ENCODE assay signal across 27 mouse cellular contexts in the genomic region with DNA sequence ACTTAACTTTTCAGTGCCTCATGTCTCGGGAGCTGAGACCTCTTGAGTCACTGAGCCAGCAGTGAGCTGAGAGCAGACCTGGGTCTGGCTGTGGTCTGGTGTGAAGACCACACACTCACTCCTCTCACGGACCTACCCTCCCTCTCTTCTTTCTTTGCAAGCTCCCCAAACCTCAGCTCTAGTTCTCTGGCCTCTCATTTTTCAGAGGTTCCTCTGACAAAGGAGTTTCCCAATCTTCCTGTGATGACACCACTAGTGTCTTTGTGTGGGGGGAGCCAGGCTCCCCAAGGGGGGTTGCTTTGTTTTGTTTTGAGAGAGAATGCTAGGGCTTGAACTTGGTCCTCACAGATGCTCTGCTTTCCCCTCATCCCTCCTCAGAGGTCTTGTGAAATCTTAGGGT. TPM values are rescaled to one million over a fixed set of nuclear protein-coding genes. Genes with fewer than 3 reads are reported as not detected.
DNase-seq lines count a peak whose midpoint lies in the region; ATAC-seq and TF ChIP-seq lines count a peak whose summit lies in the region.
"Had no signal": no experiment of that assay in that cellular context is flagged by ENCODE, and none has a peak within 500 bp of the region (broad histone marks: within the 10 kb centered on the region; RNA-seq: fewer than 3 reads in every experiment).

No protein-coding gene starts in this region.

- peaks cover 0 to 14% of the 10 kb centered on the region in 2 experiments; a peak in 2 of 4 replicates for H3K4me1 ChIP-seq in liver, embryonic 14.5 days (replicated peaks; ENCODE audit: control insufficient read depth in 2 of 2, insufficient read depth in 2 of 2, low read length in 1 of 2)
- peaks cover 29% of the 10 kb centered on the region for H3K4me1 ChIP-seq in liver, embryonic 12.5 days
- H3K4me1 ChIP-seq in liver, postnatal 0 days (ENCODE audit: insufficient read depth), result peaks cover 18% of the 10 kb centered on the region

- 0 out of 2 replicates have a peak overlapping the region, but pooled peaks have one; percentile 11 for H3K4me2 ChIP-seq in liver, embryonic 14.5 days (ENCODE audit: low read depth)
- H3K4me2 ChIP-seq in liver, embryonic 12.5 days, result no peak overlapping the region
- peak overlapping the region; percentile 38 for H3K4me2 ChIP-seq in liver, postnatal 0 days (ENCODE audit: low read depth, low read length)
- H3K4me2 ChIP-seq: embryonic facial prominence, embryonic 15.5 days; forebrain, embryonic 13.5 days; hindbrain, embryonic 12.5 days; midbrain, embryonic 13.5 days had no signal

- no peak for TF ChIP-seq EP300 in liver, embryonic 14.5 days (IDR thresholded peaks at IDR 0.05; ENCODE audit: low read depth)
- TF ChIP-seq EP300 in liver, postnatal 0 days (IDR thresholded peaks at IDR 0.05; ENCODE audit: low read depth), result no peak

- intact Hi-C loops in left cerebral cortex, postnatal 14 days (cut with DNase I), result no loop called here

- WGBS in liver, embryonic 14.5 days (ENCODE audit: insufficient replicate concordance), result 41% methylated on average over 2 of the region's 2 CpGs
- 26% methylated on average over 2 of the region's 2 CpGs for whole genome bisulfite sequencing in liver, embryonic 12.5 days (ENCODE audit: insufficient replicate concordance)
- 48% methylated on average over 2 of the region's 2 CpGs for WGBS in liver, postnatal 0 days (ENCODE audit: insufficient replicate concordance)

- no peak for DNase-seq in liver, embryonic 14.5 days (ENCODE audit: low read depth in 3 of 3, low spot score in 3 of 3)
- no peak for DNase-seq in liver, postnatal 0 days
- DNase-seq in left cerebral cortex, adult 9 months (ENCODE audit: low spot score in 2 of 2), result no peak
- no peak for DNase-seq in kidney, postnatal 14 days
- DNase-seq in left cerebral cortex, postnatal 14 days (ENCODE audit: low spot score in 2 of 2), result no peak
- DNase-seq: adrenal gland, postnatal 25 days; cerebellum, adult 2 months; cerebellum, postnatal 14 days; gastrocnemius, postnatal 10 days; heart, postnatal 36 days; kidney, adult 9 months; kidney, postnatal 10 days; layer of hippocampus, postnatal 36 days; lung, embryonic 14.5 days; lung, postnatal 14 days; right cerebral cortex, adult 18-20 months; thymus, postnatal 4 days had no signal

- no peak overlapping the region for H3K9ac ChIP-seq in liver, embryonic 14.5 days (replicated peaks)
- H3K9ac ChIP-seq in liver, embryonic 12.5 days, result no peak overlapping the region
- no peak overlapping the region for H3K9ac ChIP-seq in liver, postnatal 0 days (replicated peaks)
- H3K9ac ChIP-seq: embryonic facial prominence, embryonic 15.5 days; forebrain, embryonic 13.5 days; hindbrain, embryonic 12.5 days; lung, embryonic 14.5 days; midbrain, embryonic 13.5 days had no signal

- no peaks in the 10 kb centered on the region for H3K27me3 ChIP-seq in liver, embryonic 14.5 days (ENCODE audit: control insufficient read depth, insufficient read depth, low read length)
- H3K27me3 ChIP-seq in liver, embryonic 12.5 days (replicated peaks), result peaks cover 11% of the 10 kb centered on the region; the same call in 1 of the 2 replicates
- H3K27me3 ChIP-seq in liver, postnatal 0 days (ENCODE audit: insufficient read depth, low read length), result no peaks in the 10 kb centered on the region
- H3K27me3 ChIP-seq: embryonic facial prominence, embryonic 15.5 days; midbrain, embryonic 13.5 days had no signal

- H3K27ac ChIP-seq in liver, embryonic 14.5 days, result no peak overlapping the region
- no peak overlapping the region for H3K27ac ChIP-seq in liver, embryonic 12.5 days
- peak overlapping the region; percentile 62 for H3K27ac ChIP-seq in liver, postnatal 0 days (ENCODE audit: low read depth)
- H3K27ac ChIP-seq: forebrain, embryonic 13.5 days; hindbrain, embryonic 12.5 days; midbrain, embryonic 13.5 days had no signal

- ATAC-seq in liver, embryonic 14.5 days (ENCODE audit: insufficient read depth), result no peak
- ATAC-seq in liver, embryonic 12.5 days, result no peak
- peak; percentile 31; the same call in 1 of the 2 replicates for ATAC-seq in common myeloid progenitor, adult 5-6 weeks (replicated peaks; ENCODE audit: low read depth, poor library complexity, severe bottlenecking)
- no peak for ATAC-seq in liver, postnatal 0 days
- ATAC-seq in monocyte, adult 5-6 weeks (replicated peaks; ENCODE audit: insufficient number of reproducible peaks, low FRiP score, low TSS enrichment, poor library complexity, severe bottlenecking), result peak; percentile 54
- ATAC-seq: CD4-positive, CD25-positive, alpha-beta regulatory T cell, adult 4 months; forebrain, embryonic 13.5 days; intestine, embryonic 16.5 days; midbrain, embryonic 13.5 days had no signal

- no peaks in the 10 kb centered on the region for H3K36me3 ChIP-seq in liver, embryonic 14.5 days (replicated peaks; ENCODE audit: control insufficient read depth, insufficient read depth, low read depth)
- no peaks in the 10 kb centered on the region for H3K36me3 ChIP-seq in liver, embryonic 12.5 days
- no peaks in the 10 kb centered on the region for H3K36me3 ChIP-seq in liver, postnatal 0 days (replicated peaks; ENCODE audit: insufficient read depth, low read length)
- H3K36me3 ChIP-seq: embryonic facial prominence, embryonic 10.5 days; embryonic facial prominence, embryonic 15.5 days; hindbrain, embryonic 12.5 days; midbrain, embryonic 13.5 days had no signal

- no peaks in the 10 kb centered on the region for H3K9me3 ChIP-seq in liver, embryonic 14.5 days (ENCODE audit: control insufficient read depth, low read length)
- H3K9me3 ChIP-seq in liver, embryonic 12.5 days (replicated peaks), result no peaks in the 10 kb centered on the region
- no peaks in the 10 kb centered on the region for H3K9me3 ChIP-seq in liver, postnatal 0 days (ENCODE audit: low read length)
- H3K9me3 ChIP-seq: embryonic facial prominence, embryonic 10.5 days; embryonic facial prominence, embryonic 15.5 days; forebrain, embryonic 13.5 days; hindbrain, embryonic 12.5 days; midbrain, embryonic 13.5 days had no signal

- H3K4me3 ChIP-seq in liver, embryonic 14.5 days (ENCODE audit: insufficient read depth in 1 of 2, low read depth in 2 of 2, low read length in 2 of 2), result no peak overlapping the region
- H3K4me3 ChIP-seq in liver, embryonic 12.5 days, result no peak overlapping the region
- no peak overlapping the region for H3K4me3 ChIP-seq in liver, postnatal 0 days (ENCODE audit: low read depth, low read length)
- H3K4me3 ChIP-seq: embryonic facial prominence, embryonic 15.5 days; forebrain, embryonic 13.5 days; hindbrain, embryonic 12.5 days; midbrain, embryonic 13.5 days had no signal

- TF ChIP-seq CTCF in liver, embryonic 14.5 days (IDR thresholded peaks at IDR 0.05; ENCODE audit: low read depth), result no peak
- TF ChIP-seq CTCF in liver, postnatal 0 days (IDR thresholded peaks at IDR 0.05; ENCODE audit: low read depth), result no peak

RNA-seq across cellular contexts. Expression of a gene that starts 22.9 kb away (rescaled TPM):
- 0.79 and 1.0 TPM in 2 replicates for polyA plus RNA-seq in liver, embryonic 14.5 days (2012; rRNA removed)
- polyA plus RNA-seq in liver, embryonic 14.5 days (2014; fragmentation: Nextera tagmentation; extraction: Ambion mirVana), result 0.57 and 0.75 TPM in 2 replicates
- polyA plus RNA-seq in liver, embryonic 12.5 days (2016; fragmentation: Nextera tagmentation; extraction: Ambion mirVana), result 0.60 and 0.73 TPM in 2 replicates
- total RNA-seq in common myeloid progenitor, adult 5-6 weeks (2017), result 0.53 and 0.96 TPM in 2 replicates
- polyA plus RNA-seq in liver, postnatal 0 days (2015; fragmentation: Nextera tagmentation; extraction: Ambion mirVana), result 3.8 and 4.0 TPM in 2 replicates
- total RNA-seq in monocyte, adult 5-6 weeks (2017), result 266 TPM in 3 replicates
- not detected for total RNA-seq in left cerebral cortex, postnatal 14 days (2021)
- polyA plus RNA-seq: forebrain, embryonic 13.5 days had no signal

RNA-seq across cellular contexts. Expression of a gene that starts 28.6 kb away (rescaled TPM):
- 4.4 and 7.4 TPM in 2 replicates for polyA plus RNA-seq in liver, embryonic 14.5 days (2012; rRNA removed)
- 24.8 and 26.5 TPM in 2 replicates for polyA plus RNA-seq in liver, embryonic 14.5 days (2014; fragmentation: Nextera tagmentation; extraction: Ambion mirVana)
- 22.6 and 25.8 TPM in 2 replicates for polyA plus RNA-seq in liver, embryonic 12.5 days (2016; fragmentation: Nextera tagmentation; extraction: Ambion mirVana)
- 25.2 and 33.5 TPM in 2 replicates for total RNA-seq in common myeloid progenitor, adult 5-6 weeks (2017)
- polyA plus RNA-seq in liver, postnatal 0 days (2015; fragmentation: Nextera tagmentation; extraction: Ambion mirVana), result 21.7 and 22.5 TPM in 2 replicates
- 27.3 to 53.5 TPM (median 33.8 TPM) in 3 replicates for total RNA-seq in monocyte, adult 5-6 weeks (2017)
- 10 to 100 TPM; 34.7 to 38.6 TPM for total RNA-seq in left cerebral cortex, postnatal 14 days (2021)

Comparison
In these comparisons a context has a peak if more than half of its experiments do, and no peak if none do; other contexts are left out.
1. ATAC-seq: peak in common myeloid progenitor, adult 5-6 weeks (single experiment) and monocyte, adult 5-6 weeks (single experiment); none in liver, embryonic 14.5 days (single experiment), liver, embryonic 12.5 days (single experiment) and liver, postnatal 0 days (single experiment).
2. RNA of a gene that starts 22.9 kb away (total RNA-seq): 266 TPM in monocyte, adult 5-6 weeks; 0.53 to 0.96 TPM in common myeloid progenitor, adult 5-6 weeks and not detected in left cerebral cortex, postnatal 14 days; every median in the first group is over 100 times any median in the second.